ENCODE assay signal across 8 mouse cellular contexts in the genomic region with DNA sequence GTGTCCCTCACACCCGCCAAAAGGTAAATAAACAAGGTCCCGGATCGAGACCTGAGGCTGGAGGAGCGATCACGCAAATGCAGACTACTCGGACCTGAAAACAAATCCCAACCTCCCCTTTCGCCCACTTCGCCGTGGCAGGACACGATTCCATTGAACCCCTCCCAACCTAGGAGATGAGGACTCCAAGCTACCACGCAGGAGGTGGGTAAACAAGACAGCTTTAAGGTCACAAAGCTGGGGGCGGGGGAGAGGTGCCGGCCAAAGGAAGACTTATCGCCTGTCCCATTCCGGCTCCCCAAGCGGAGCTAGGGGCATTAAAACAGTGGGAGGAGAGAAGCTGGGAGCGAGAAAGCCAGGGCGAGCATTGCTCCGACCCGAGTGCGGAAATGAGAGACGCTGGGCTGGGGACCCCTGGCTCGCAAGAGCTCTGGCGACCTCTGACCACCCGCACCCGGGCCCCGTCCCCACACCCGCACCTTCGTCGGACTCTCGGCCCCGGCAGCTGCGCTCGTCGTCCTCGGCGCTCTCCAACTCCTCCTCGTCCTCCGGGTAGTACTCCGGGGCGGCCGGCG. TPM values are rescaled to one million over a fixed set of nuclear protein-coding genes. Genes with fewer than 3 reads are reported as not detected.
DNase-seq lines count a peak whose midpoint lies in the region; ATAC-seq lines count a peak whose summit lies in the region.

No protein-coding gene starts in this region.

- ATAC-seq in forebrain, embryonic 12.5 days (ENCODE audit: low FRiP score): peak; percentile 7; the same call in 1 of the 2 replicates
- ATAC-seq in hindbrain, embryonic 14.5 days (ENCODE audit: low FRiP score): no peak
- peak; percentile 7 for ATAC-seq in liver, embryonic 12.5 days
- peak; percentile 29 for ATAC-seq in neural tube, embryonic 11.5 days (ENCODE audit: insufficient read depth, low FRiP score, low TSS enrichment)
- no peak for ATAC-seq in CD4-positive, CD25-positive, alpha-beta regulatory T cell, adult 4 months

- peak overlapping the region; percentile 97 for H3K4me3 ChIP-seq in brown adipose tissue, adult 24 weeks (ENCODE audit: insufficient read depth, low read depth, low read length)
- H3K4me3 ChIP-seq in forebrain, embryonic 12.5 days (replicated peaks): peak overlapping the region; percentile 96
- H3K4me3 ChIP-seq in hindbrain, embryonic 14.5 days (replicated peaks; ENCODE audit: low read length): peak overlapping the region; percentile 99
- peak overlapping the region; percentile 98 for H3K4me3 ChIP-seq in liver, embryonic 12.5 days
- peak overlapping the region; percentile 85 for H3K4me3 ChIP-seq in neural tube, embryonic 11.5 days (ENCODE audit: low read depth, low read length)

- H3K9ac ChIP-seq in forebrain, embryonic 12.5 days: peak overlapping the region; percentile 90
- H3K9ac ChIP-seq in hindbrain, embryonic 14.5 days: peak overlapping the region; percentile 84
- peak overlapping the region; percentile 93 for H3K9ac ChIP-seq in liver, embryonic 12.5 days
- peak overlapping the region; percentile 83 for H3K9ac ChIP-seq in neural tube, embryonic 11.5 days (ENCODE audit: low read length)

- peak overlapping the region; percentile 95 for H3K4me2 ChIP-seq in forebrain, embryonic 12.5 days
- peak overlapping the region; percentile 77 for H3K4me2 ChIP-seq in hindbrain, embryonic 14.5 days (replicated peaks)
- H3K4me2 ChIP-seq in liver, embryonic 12.5 days: peak overlapping the region; percentile 90
- H3K4me2 ChIP-seq in neural tube, embryonic 11.5 days (ENCODE audit: low read depth): peak overlapping the region; percentile 80

- no peaks in the 10 kb centered on the region for H3K27me3 ChIP-seq in forebrain, embryonic 12.5 days
- H3K27me3 ChIP-seq in hindbrain, embryonic 14.5 days (ENCODE audit: control insufficient read depth, insufficient read depth, low read length): no peaks in the 10 kb centered on the region
- no peaks in the 10 kb centered on the region for H3K27me3 ChIP-seq in liver, embryonic 12.5 days (replicated peaks)
- no peaks in the 10 kb centered on the region for H3K27me3 ChIP-seq in neural tube, embryonic 11.5 days (ENCODE audit: control insufficient read depth, insufficient read depth, low read length)

- peak overlapping the region; percentile 28 for H3K27ac ChIP-seq in brown adipose tissue, adult 24 weeks (replicated peaks; ENCODE audit: low read depth, low read length)
- H3K27ac ChIP-seq in forebrain, embryonic 12.5 days: peak overlapping the region; percentile 79
- H3K27ac ChIP-seq in hindbrain, embryonic 14.5 days: peak overlapping the region; percentile 89
- H3K27ac ChIP-seq in liver, embryonic 12.5 days: peak overlapping the region; percentile 86
- 0 out of 2 replicates have a peak overlapping the region, but pooled peaks have one; percentile 68 for H3K27ac ChIP-seq in neural tube, embryonic 11.5 days (ENCODE audit: low read depth, low read length)

- no peaks in the 10 kb centered on the region for H3K4me1 ChIP-seq in brown adipose tissue, adult 24 weeks (ENCODE audit: control insufficient read depth, insufficient read depth, insufficient read length, low read length)
- H3K4me1 ChIP-seq in forebrain, embryonic 12.5 days: peaks cover 20% of the 10 kb centered on the region
- H3K4me1 ChIP-seq in hindbrain, embryonic 14.5 days (replicated peaks; ENCODE audit: control insufficient read depth, insufficient read depth, low read length): peaks cover 3% of the 10 kb centered on the region
- H3K4me1 ChIP-seq in liver, embryonic 12.5 days: peaks cover 39% of the 10 kb centered on the region
- H3K4me1 ChIP-seq in neural tube, embryonic 11.5 days (ENCODE audit: control insufficient read depth, insufficient read depth, low read length): no peaks in the 10 kb centered on the region

- WGBS in forebrain, embryonic 12.5 days: 0% methylated on average over 31 of the region's 43 CpGs
- 0% methylated on average over 38 of the region's 43 CpGs for WGBS in hindbrain, embryonic 14.5 days
- 1% methylated on average over 43 of the region's 43 CpGs for WGBS in liver, embryonic 12.5 days (ENCODE audit: insufficient replicate concordance)
- WGBS in neural tube, embryonic 11.5 days: under 1% methylated on average over 39 of the region's 43 CpGs

- no peaks in the 10 kb centered on the region for H3K9me3 ChIP-seq in forebrain, embryonic 12.5 days
- no peaks in the 10 kb centered on the region for H3K9me3 ChIP-seq in hindbrain, embryonic 14.5 days (ENCODE audit: control insufficient read depth, low read length)
- H3K9me3 ChIP-seq in liver, embryonic 12.5 days (replicated peaks): no peaks in the 10 kb centered on the region
- no peaks in the 10 kb centered on the region for H3K9me3 ChIP-seq in neural tube, embryonic 11.5 days (ENCODE audit: control insufficient read depth, low read length)

- H3K36me3 ChIP-seq in forebrain, embryonic 12.5 days (replicated peaks): peaks cover 34% of the 10 kb centered on the region
- peaks cover 27% of the 10 kb centered on the region for H3K36me3 ChIP-seq in hindbrain, embryonic 14.5 days (replicated peaks; ENCODE audit: control insufficient read depth, insufficient read depth)
- peaks cover 37% of the 10 kb centered on the region for H3K36me3 ChIP-seq in liver, embryonic 12.5 days
- H3K36me3 ChIP-seq in neural tube, embryonic 11.5 days (ENCODE audit: control insufficient read depth, insufficient read depth, low read length): peaks cover 10% of the 10 kb centered on the region

- peak; percentile 39 to 49 for DNase-seq in thymus, postnatal 10 days (ENCODE audit: low spot score in 2 of 2)
- no peak for DNase-seq in thymus, postnatal 36 days
- no peak for DNase-seq in hindbrain, embryonic 14.5 days (ENCODE audit: low spot score)
- DNase-seq in neural tube, embryonic 11.5 days (ENCODE audit: low spot score): peak; percentile 51

RNA-seq across cellular contexts. Expression of a gene that starts 0.6 kb away (rescaled TPM):
- 87.1 and 89.6 TPM in 2 replicates for polyA plus RNA-seq in brown adipose tissue, adult 24 weeks (2012; ENCODE audit: insufficient read depth, insufficient read length, missing spikeins)
- 113 and 116 TPM in 2 replicates for polyA plus RNA-seq in forebrain, embryonic 12.5 days (2016; fragmentation: Nextera tagmentation; extraction: Ambion mirVana)
- polyA plus RNA-seq in hindbrain, embryonic 14.5 days (2014; fragmentation: Nextera tagmentation; extraction: Ambion mirVana): 52.8 and 58.4 TPM in 2 replicates
- 61.2 and 66.4 TPM in 2 replicates for polyA plus RNA-seq in liver, embryonic 12.5 days (2016; fragmentation: Nextera tagmentation; extraction: Ambion mirVana)
- 46.3 and 46.7 TPM in 2 replicates for polyA plus RNA-seq in neural tube, embryonic 11.5 days (2014; fragmentation: Nextera tagmentation; extraction: Ambion mirVana)
- polyA plus RNA-seq in CD4-positive, CD25-positive, alpha-beta regulatory T cell, adult 4 months (2017; shearing (Covaris generic)): 10 to 100 TPM; 10.7 to 13.2 TPM

RNA-seq across cellular contexts. Expression of a gene that starts 4.6 kb away (rescaled TPM):
- polyA plus RNA-seq in brown adipose tissue, adult 24 weeks (2012; ENCODE audit: insufficient read depth, insufficient read length, missing spikeins): 5.6 and 6.3 TPM in 2 replicates
- 24.3 and 24.8 TPM in 2 replicates for polyA plus RNA-seq in forebrain, embryonic 12.5 days (2016; fragmentation: Nextera tagmentation; extraction: Ambion mirVana)
- 50.4 and 62.3 TPM in 2 replicates for polyA plus RNA-seq in hindbrain, embryonic 14.5 days (2014; fragmentation: Nextera tagmentation; extraction: Ambion mirVana)
- 67.9 and 68.6 TPM in 2 replicates for polyA plus RNA-seq in liver, embryonic 12.5 days (2016; fragmentation: Nextera tagmentation; extraction: Ambion mirVana)
- polyA plus RNA-seq in neural tube, embryonic 11.5 days (2014; fragmentation: Nextera tagmentation; extraction: Ambion mirVana): 20.0 and 20.3 TPM in 2 replicates
- 100 to 1,000 TPM; 125 to 142 TPM for polyA plus RNA-seq in CD4-positive, CD25-positive, alpha-beta regulatory T cell, adult 4 months (2017; shearing (Covaris generic))

Comparison
In these comparisons a context has a peak if more than half of its experiments do, and no peak if none do; other contexts are left out.
1. DNase-seq: peak in thymus, postnatal 10 days (2 of 2) and neural tube, embryonic 11.5 days (single experiment); none in thymus, postnatal 36 days (0 of 2) and hindbrain, embryonic 14.5 days (single experiment).
2. H3K27ac ChIP-seq: peak in every context shown above with its lines; median percentile 89 in hindbrain, embryonic 14.5 days; 86 in liver, embryonic 12.5 days; 79 in forebrain, embryonic 12.5 days; 68 in neural tube, embryonic 11.5 days; 28 in brown adipose tissue, adult 24 weeks.
3. ATAC-seq: peak in forebrain, embryonic 12.5 days (single experiment), liver, embryonic 12.5 days (single experiment) and neural tube, embryonic 11.5 days (single experiment); none in hindbrain, embryonic 14.5 days (single experiment) and CD4-positive, CD25-positive, alpha-beta regulatory T cell, adult 4 months (single experiment).
4. Peak in every context shown above with its lines, with median percentiles within 50 percentile points of each other: H3K4me3 ChIP-seq, H3K4me2 ChIP-seq and H3K9ac ChIP-seq.